Mouse (Mus musculus): ENCODE measurements at regions not wholly inside any gene's neighbourhood (a gene's known extent, or its start where the extent isn't known, plus 50 kb on each side); places are given as distances from the start of the nearest gene placed in this dataset.

DNA sequence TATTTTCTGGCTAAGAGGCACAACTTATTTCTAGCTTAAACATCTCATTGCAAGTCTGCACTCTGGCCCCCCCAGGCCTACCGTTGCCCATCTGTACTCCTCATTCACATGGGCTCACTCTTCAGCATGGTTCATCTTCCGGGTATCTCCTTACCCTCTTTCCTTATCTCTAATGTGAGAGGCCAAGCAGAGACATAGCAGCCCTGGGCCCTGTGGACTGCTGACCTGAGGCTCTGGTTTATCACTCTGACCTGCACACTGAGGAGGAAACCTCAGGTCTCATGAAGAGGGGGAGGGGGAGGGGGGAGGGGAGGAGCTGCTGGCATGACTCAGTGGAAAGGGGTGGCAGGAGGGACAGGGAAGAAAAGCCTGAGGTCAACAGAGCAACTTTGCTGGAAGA, 162.1 kb upstream of the Lrfn2 start:
- Histone ChIP-seq H3K4me2 (ENCODE audit: low read depth, low read length) (no peak overlapping the region), H3K27me3 (replicated peaks; ENCODE audit: control insufficient read depth, insufficient read depth, low read length) (no peaks in the 10 kb centered on the region), H3K27ac (ENCODE audit: low read length) (no peak overlapping the region), H3K9me3 (ENCODE audit: control insufficient read depth, low read length) (no peaks in the 10 kb centered on the region), H3K36me3 (ENCODE audit: control insufficient read depth, insufficient read depth, low read length) (no peaks in the 10 kb centered on the region), H3K4me3 (ENCODE audit: low read length) (no peak overlapping the region), H3K4me1 (ENCODE audit: control insufficient read depth, insufficient read depth, low read length) (no peaks in the 10 kb centered on the region), H3K9ac (ENCODE audit: low read depth, low read length) (no peak overlapping the region)
- ATAC-seq, result peak; percentile 62
- 63% methylated on average over 2 of the region's 2 CpGs for WGBS

DNA sequence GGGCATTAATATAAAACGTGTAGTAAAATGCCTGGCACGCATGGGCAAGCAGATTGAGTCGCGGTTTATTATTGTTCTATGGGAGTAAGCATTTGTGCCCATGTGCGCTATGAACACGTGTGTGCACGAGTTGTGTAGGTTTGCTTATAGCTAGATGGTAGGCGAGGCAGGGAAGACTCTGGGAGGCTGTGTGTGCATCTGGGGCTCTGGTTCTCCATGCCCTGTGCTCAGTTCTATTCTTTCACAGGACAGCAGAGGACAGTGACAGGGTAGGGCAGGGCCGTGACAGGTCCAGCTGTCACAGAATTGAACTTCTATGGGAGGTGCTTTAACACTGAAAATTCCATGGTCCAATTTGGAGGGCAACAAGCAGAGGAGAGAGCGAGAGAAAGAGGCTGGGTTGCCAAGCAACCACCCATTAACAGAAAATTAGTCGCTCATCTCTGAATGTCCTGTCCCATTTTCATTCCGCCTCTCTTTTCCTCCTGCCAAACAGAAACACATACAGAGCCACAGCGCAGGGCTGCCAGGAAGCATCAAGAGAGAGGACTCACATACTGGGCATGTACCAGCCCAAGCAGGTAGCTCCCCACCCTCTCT, 160.4 kb upstream of the Lrfn2 start:
- ATAC-seq, result no peak
- Histone ChIP-seq H3K4me3 (ENCODE audit: low read length) (no peak overlapping the region), H3K36me3 (ENCODE audit: control insufficient read depth, insufficient read depth, low read length) (no peaks in the 10 kb centered on the region), H3K4me2 (ENCODE audit: low read depth, low read length) (no peak overlapping the region), H3K27me3 (replicated peaks; ENCODE audit: control insufficient read depth, insufficient read depth, low read length) (no peaks in the 10 kb centered on the region), H3K9ac (ENCODE audit: low read depth, low read length) (no peak overlapping the region), H3K27ac (ENCODE audit: low read length) (no peak overlapping the region), H3K9me3 (ENCODE audit: control insufficient read depth, low read length) (no peaks in the 10 kb centered on the region), H3K4me1 (ENCODE audit: control insufficient read depth, insufficient read depth, low read length) (no peaks in the 10 kb centered on the region)
- 71% methylated on average over 13 of the region's 13 CpGs for WGBS

DNA sequence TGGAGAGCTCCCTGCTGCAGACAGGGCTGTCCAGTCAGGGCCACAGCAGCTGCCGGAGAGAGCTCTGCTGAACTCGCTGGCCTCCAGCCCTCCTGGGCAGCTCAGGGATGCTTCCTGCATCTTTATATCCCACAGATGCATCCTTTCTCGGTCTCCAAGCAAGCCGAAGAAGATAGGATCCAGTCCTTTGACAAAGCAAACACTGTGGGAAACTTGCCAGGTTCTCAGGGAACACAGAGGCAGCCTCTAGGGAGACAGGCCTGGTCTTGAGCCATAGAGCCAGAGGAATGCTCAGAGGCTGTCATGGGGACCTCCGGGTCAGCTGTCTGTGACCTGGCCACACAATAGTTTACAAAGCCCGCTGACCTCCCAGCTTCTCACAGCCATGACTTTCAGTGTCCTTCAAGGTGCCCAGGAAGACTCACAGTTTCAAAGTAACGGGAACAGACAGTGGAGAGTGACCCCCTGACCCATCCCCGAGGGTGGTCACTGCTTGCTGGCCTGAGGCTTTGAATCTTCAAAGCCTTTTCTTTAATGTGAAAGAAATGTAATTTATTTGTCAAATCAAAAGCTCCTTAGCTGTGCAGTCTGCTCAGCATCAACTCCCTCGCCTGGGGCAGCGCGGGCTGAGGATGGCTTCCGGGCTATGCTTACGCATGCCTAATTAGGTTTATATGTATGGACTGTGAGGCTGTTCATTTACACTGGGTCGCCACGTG, 157.8 kb upstream of the Lrfn2 start:
- Histone ChIP-seq H3K27me3 (replicated peaks; ENCODE audit: control insufficient read depth, insufficient read depth, low read length) (no peaks in the 10 kb centered on the region), H3K36me3 (ENCODE audit: control insufficient read depth, insufficient read depth, low read length) (no peaks in the 10 kb centered on the region), H3K9ac (ENCODE audit: low read depth, low read length) (no peak overlapping the region), H3K4me3 (ENCODE audit: low read length) (no peak overlapping the region), H3K4me1 (ENCODE audit: control insufficient read depth, insufficient read depth, low read length) (no peaks in the 10 kb centered on the region), H3K27ac (ENCODE audit: low read length) (no peak overlapping the region), H3K9me3 (ENCODE audit: control insufficient read depth, low read length) (no peaks in the 10 kb centered on the region), H3K4me2 (ENCODE audit: low read depth, low read length) (no peak overlapping the region)
- 37% methylated on average over 15 of the region's 15 CpGs for WGBS
- no peak for ATAC-seq

DNA sequence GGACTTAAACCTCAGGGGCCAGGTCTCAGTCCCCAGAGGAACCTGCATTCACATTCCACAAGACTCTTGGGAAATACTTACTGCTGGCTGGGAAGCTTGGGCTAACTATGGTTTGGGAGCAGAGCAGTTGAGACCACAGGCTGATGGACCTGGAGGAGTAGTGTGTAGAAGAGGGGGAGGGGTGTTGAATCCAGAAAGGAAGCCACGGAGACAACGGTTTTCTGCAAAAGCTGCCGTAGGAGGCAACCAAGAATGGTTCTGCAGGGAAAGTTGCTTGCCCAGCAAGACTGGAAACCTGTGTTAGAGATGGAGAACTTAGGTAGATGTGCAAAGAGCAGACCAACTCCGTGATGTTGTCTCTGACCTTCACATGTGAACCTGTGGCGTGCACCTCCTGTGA, 156.7 kb upstream of the Lrfn2 start:
- 70% methylated on average over 5 of the region's 5 CpGs for WGBS
- no peak for ATAC-seq
- no peak overlapping the region for H3K4me2 ChIP-seq (ENCODE audit: low read depth, low read length)
- no peaks in the 10 kb centered on the region for H3K36me3 ChIP-seq (ENCODE audit: control insufficient read depth, insufficient read depth, low read length)
- H3K4me3 ChIP-seq (ENCODE audit: low read length), result no peak overlapping the region
- no peaks in the 10 kb centered on the region for H3K27me3 ChIP-seq (replicated peaks; ENCODE audit: control insufficient read depth, insufficient read depth, low read length)
- H3K9me3 ChIP-seq (ENCODE audit: control insufficient read depth, low read length), result no peaks in the 10 kb centered on the region
- H3K4me1 ChIP-seq (ENCODE audit: control insufficient read depth, insufficient read depth, low read length), result no peaks in the 10 kb centered on the region
- no peak overlapping the region for H3K9ac ChIP-seq (ENCODE audit: low read depth, low read length)
- H3K27ac ChIP-seq (ENCODE audit: low read length), result no peak overlapping the region

DNA sequence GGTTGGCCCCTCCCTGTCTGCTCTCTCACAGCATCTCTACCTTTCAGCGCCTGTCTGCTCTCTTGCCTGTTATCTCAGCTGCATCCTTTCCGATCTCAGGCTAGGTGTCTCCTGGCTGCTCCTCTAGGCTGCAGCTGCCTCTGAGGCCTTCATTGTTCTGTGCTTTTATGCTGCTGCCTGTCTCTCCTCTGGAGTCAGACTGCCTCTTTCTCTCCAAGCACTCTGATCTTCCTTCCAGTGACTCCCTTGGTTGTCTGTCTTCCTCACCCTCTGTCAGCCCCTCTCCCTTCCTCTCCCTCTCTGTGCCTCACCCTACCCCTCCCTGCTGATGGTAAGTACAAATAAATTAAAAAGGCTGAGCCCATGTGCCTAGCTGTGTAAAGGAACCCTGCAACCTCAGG, 155.7 kb upstream of the Lrfn2 start:
- no peak overlapping the region for H3K4me3 ChIP-seq (ENCODE audit: low read length)
- H3K4me1 ChIP-seq (ENCODE audit: control insufficient read depth, insufficient read depth, low read length), result no peaks in the 10 kb centered on the region
- no peak for ATAC-seq
- no peak overlapping the region for H3K4me2 ChIP-seq (ENCODE audit: low read depth, low read length)
- H3K36me3 ChIP-seq (ENCODE audit: control insufficient read depth, insufficient read depth, low read length), result no peaks in the 10 kb centered on the region
- no peak overlapping the region for H3K9ac ChIP-seq (ENCODE audit: low read depth, low read length)
- no peaks in the 10 kb centered on the region for H3K9me3 ChIP-seq (ENCODE audit: control insufficient read depth, low read length)
- 32% methylated on average over 2 of the region's 2 CpGs for WGBS
- H3K27me3 ChIP-seq (replicated peaks; ENCODE audit: control insufficient read depth, insufficient read depth, low read length), result no peaks in the 10 kb centered on the region
- no peak overlapping the region for H3K27ac ChIP-seq (ENCODE audit: low read length)

DNA sequence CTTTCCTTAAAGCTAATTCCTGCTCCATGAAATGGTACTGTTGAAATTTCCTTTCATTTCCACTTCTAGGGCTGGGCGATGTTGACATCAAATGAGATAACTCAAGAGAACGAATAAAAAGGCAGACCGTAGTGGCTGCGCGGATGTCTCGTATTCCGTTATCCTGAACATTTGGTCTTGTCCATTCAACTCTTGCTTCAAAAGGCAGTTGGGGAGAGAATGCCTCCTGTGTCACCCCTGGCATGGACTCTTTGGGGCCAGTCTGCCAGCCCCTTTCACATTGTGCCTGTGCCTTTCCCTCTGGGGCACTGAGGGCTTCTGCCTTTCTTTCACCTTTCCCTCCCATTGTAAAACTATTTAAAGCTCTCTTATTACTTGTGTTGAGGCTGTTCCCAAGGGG, 152.0 kb upstream of the Lrfn2 start:
- 89% methylated on average over 7 of the region's 7 CpGs for WGBS
- Histone ChIP-seq H3K4me1 (ENCODE audit: control insufficient read depth, insufficient read depth, low read length) (no peaks in the 10 kb centered on the region), H3K27me3 (replicated peaks; ENCODE audit: control insufficient read depth, insufficient read depth, low read length) (no peaks in the 10 kb centered on the region), H3K4me3 (ENCODE audit: low read length) (no peak overlapping the region), H3K36me3 (ENCODE audit: control insufficient read depth, insufficient read depth, low read length) (no peaks in the 10 kb centered on the region), H3K9ac (ENCODE audit: low read depth, low read length) (no peak overlapping the region), H3K9me3 (ENCODE audit: control insufficient read depth, low read length) (no peaks in the 10 kb centered on the region), H3K27ac (ENCODE audit: low read length) (no peak overlapping the region), H3K4me2 (ENCODE audit: low read depth, low read length) (no peak overlapping the region)
- no peak for ATAC-seq

DNA sequence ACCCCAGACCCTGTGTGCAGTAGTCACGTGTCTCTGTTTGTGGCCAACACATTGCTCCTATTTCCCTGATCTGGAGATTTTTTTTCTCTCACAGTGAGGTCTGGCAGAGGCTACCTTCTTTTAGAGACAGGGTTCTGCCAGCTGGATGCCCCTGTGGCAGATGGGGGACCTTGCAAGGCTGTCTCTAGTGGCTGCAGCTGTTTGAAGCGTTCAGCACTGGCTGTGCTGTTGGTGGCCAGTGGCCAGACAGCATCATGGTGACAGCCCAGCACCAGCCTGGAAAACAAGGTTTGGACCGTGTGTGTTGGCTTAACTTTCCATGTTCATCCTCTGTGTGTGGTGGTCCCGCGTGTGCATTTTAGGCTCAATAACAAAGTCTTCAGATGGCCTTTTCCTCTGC, 147.8 kb upstream of the Lrfn2 start:
- Histone ChIP-seq H3K9ac (ENCODE audit: low read depth, low read length) (no peak overlapping the region), H3K4me1 (ENCODE audit: control insufficient read depth, insufficient read depth, low read length) (no peaks in the 10 kb centered on the region), H3K27me3 (replicated peaks; ENCODE audit: control insufficient read depth, insufficient read depth, low read length) (no peaks in the 10 kb centered on the region), H3K4me2 (ENCODE audit: low read depth, low read length) (no peak overlapping the region), H3K36me3 (ENCODE audit: control insufficient read depth, insufficient read depth, low read length) (no peaks in the 10 kb centered on the region), H3K9me3 (ENCODE audit: control insufficient read depth, low read length) (no peaks in the 10 kb centered on the region), H3K27ac (ENCODE audit: low read length) (no peak overlapping the region), H3K4me3 (ENCODE audit: low read length) (no peak overlapping the region)
- 76% methylated on average over 5 of the region's 5 CpGs for WGBS
- ATAC-seq, result no peak

DNA sequence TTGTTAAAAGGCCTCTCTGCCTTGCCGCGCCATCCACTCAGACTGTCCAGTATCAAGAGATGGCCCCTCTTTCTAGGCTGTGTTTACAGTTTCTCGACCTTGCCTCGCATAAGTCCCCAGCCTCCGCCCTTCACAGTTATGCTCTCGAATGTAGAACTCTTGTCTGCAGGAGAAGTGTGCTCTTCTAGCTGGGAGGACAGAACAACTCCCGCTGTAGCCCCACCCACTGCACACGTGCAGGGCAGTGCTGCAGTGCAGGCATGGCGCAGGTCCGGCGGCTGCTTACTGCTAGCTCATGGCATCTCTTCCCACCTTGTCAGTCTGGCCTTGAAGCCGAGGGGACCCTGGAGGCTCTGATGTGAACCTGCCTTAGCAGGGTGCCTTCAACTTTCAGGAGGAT, 145.7 kb upstream of the Lrfn2 start:
- no peaks in the 10 kb centered on the region for H3K4me1 ChIP-seq (ENCODE audit: control insufficient read depth, insufficient read depth, low read length)
- H3K9me3 ChIP-seq (ENCODE audit: control insufficient read depth, low read length), result no peaks in the 10 kb centered on the region
- no peak overlapping the region for H3K4me3 ChIP-seq (ENCODE audit: low read length)
- H3K9ac ChIP-seq (ENCODE audit: low read depth, low read length), result no peak overlapping the region
- WGBS, result 68% methylated on average over 12 of the region's 12 CpGs
- H3K4me2 ChIP-seq (ENCODE audit: low read depth, low read length), result no peak overlapping the region
- no peak for ATAC-seq
- H3K27ac ChIP-seq (ENCODE audit: low read length), result no peak overlapping the region
- H3K36me3 ChIP-seq (ENCODE audit: control insufficient read depth, insufficient read depth, low read length), result no peaks in the 10 kb centered on the region
- no peaks in the 10 kb centered on the region for H3K27me3 ChIP-seq (replicated peaks; ENCODE audit: control insufficient read depth, insufficient read depth, low read length)

DNA sequence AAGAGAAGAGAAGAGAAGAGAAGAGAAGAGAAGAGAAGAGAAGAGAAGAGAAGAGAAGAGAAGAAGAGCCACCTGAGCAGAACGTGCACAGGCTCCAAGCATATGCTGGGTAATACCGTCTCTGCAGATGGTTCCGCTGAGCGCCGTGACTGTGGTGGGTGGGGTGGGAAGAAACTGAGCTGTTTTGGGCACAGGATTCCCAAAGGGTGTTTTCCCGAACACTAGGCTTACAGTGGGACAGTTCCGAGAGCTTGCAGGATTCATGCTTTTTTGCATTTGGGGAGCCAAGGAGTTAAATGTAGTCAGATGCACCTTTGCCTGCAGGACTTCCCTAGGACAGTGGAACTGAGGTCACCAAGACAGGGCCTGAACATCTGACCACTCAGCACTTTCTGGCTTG, 142.3 kb upstream of the Lrfn2 start:
- Histone ChIP-seq H3K9ac (ENCODE audit: low read depth, low read length) (no peak overlapping the region), H3K36me3 (ENCODE audit: control insufficient read depth, insufficient read depth, low read length) (no peaks in the 10 kb centered on the region), H3K4me2 (ENCODE audit: low read depth, low read length) (no peak overlapping the region), H3K4me1 (ENCODE audit: control insufficient read depth, insufficient read depth, low read length) (no peaks in the 10 kb centered on the region), H3K27ac (ENCODE audit: low read length) (no peak overlapping the region), H3K4me3 (ENCODE audit: low read length) (no peak overlapping the region), H3K9me3 (ENCODE audit: control insufficient read depth, low read length) (no peaks in the 10 kb centered on the region), H3K27me3 (replicated peaks; ENCODE audit: control insufficient read depth, insufficient read depth, low read length) (no peaks in the 10 kb centered on the region)
- no peak for ATAC-seq
- 86% methylated on average over 7 of the region's 7 CpGs for WGBS

DNA sequence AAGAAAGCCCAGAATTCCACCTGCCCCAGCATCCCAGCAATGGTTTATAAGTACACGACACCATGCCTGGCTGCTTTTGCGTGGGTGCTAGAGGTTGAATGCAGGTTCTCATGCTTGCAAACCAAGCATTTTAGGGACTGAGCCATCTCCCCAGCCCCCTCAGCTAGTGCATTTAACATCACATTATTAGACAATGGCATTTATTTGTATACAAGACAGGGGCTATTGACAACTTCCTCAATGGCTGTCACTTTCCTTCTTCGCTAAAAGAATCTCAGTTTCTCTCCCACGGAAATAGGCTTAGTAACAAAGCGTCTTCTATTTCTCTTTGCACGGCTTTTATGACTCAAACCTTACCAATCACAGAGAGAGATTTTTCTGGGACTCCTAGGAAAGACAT, 141.7 kb upstream of the Lrfn2 start:
- WGBS, result 81% methylated on average over 6 of the region's 6 CpGs
- H3K27me3 ChIP-seq (replicated peaks; ENCODE audit: control insufficient read depth, insufficient read depth, low read length), result no peaks in the 10 kb centered on the region

More for the DNA sequence above, 141.7 kb upstream of the Lrfn2 start:
- ATAC-seq, result no peak
- H3K4me3 ChIP-seq (ENCODE audit: low read length), result no peak overlapping the region
- H3K4me1 ChIP-seq (ENCODE audit: control insufficient read depth, insufficient read depth, low read length), result no peaks in the 10 kb centered on the region
- H3K9me3 ChIP-seq (ENCODE audit: control insufficient read depth, low read length), result no peaks in the 10 kb centered on the region
- no peak overlapping the region for H3K27ac ChIP-seq (ENCODE audit: low read length)
- no peaks in the 10 kb centered on the region for H3K36me3 ChIP-seq (ENCODE audit: control insufficient read depth, insufficient read depth, low read length)
- H3K9ac ChIP-seq (ENCODE audit: low read depth, low read length), result no peak overlapping the region
- no peak overlapping the region for H3K4me2 ChIP-seq (ENCODE audit: low read depth, low read length)
